Mouse (Mus musculus) gastrocnemius, postnatal 25 days (tissue): ENCODE measurements around the gene Cdc42bpa. TPM values are rescaled to one million over a fixed set of nuclear protein-coding genes. Genes with fewer than 3 reads are reported as not detected.

Source experiments
- DNase-seq: peaks from one replicate; pipeline ENCODE4 v3.0.0; 2022
- long read RNA-seq, 2 experiments: library from polyadenylated mRNA; stranded (forward); transcript quantifications; one replicate each; pipeline ENCODE4 v2.0.0; 2021
- total RNA-seq, 2 experiments: library from RNA; stranded (reverse); gene quantifications; 1 replicate in 1 of 2; 2 replicates in 1 of 2; pipeline ENCODE4 v1.2.3; 2021

The Cdc42bpa gene
- total RNA-seq = 10 to 100 TPM; 22.1 to 22.9 TPM
- long read RNA-seq, experiment 1, partial matches to known transcripts = 2 of 4 reads
- long read RNA-seq, experiment 1, other reads (novel, unspliced or antisense) = 2 of 4 reads
- long read RNA-seq, experiment 2, partial matches to known transcripts = 0 of 3 reads
- long read RNA-seq, experiment 2, other reads (novel, unspliced or antisense) = 3 of 3 reads

DNA sequence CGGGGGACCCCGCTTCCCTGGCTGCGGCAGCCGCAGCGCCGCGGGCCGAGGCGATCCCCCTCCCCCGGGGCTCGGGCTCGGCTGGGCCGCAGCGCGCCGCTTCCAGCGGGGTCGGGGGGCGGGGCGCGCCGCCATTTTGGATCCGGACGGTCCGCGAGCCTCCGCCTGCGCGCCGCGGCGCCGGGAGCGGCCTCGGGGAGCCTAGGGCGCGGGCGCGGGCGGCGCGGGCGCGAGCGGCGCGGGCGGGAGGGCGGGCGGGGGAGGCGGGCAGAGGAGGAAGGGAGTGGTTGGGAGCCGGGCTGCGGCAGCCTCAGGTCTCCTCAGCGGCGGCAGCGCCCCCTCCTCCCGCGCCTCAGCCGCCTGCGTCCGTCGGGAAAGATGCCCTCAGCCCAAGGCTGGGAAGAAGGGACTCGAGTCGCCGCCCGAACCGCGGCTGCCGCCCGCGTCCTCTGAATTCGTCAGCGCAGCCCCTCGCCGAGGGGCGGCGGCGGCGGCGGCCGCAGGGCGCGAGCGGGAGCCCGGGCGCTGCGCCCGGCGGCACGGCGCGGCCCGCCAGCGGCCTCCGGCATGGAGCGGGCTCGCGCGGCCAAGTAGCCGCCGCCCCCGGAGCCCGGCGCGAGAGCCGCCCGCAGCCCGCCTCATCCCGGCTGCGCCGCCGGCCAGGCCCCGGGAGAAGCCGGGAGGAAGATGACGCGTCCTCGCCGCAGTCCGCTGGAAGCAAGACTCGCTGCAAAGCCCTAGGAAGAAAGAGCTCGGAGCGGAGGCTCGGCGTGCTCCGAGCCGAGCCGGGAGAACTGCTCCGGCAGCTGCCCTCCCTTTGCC, at the start of gene Cdc42bpa:
Gene Cdc42bpa, plus strand, starts transcription at position 752 of the 822 bp plus-strand sequence.
- peak; percentile 83 for DNase-seq

DNA sequence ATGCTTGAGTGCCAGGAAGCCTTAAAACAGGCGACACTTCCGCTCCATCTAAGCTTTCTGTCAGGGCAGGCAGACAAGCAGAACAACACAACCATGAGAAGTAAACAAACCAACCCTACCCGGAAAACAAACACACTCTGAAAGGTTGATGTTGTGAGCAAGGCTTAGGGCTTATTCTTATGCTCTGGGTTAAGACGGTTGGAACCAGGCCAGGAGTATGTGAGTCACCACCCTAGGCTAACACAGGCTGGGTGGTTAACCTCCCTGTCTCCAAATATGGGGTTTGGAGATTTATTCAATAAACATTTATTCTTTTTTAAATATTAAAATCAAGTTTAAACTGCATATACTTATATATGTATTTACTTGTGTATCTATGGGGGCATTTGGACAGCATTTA, 46.8 kb upstream of the Cdc42bpa start:
- DNase-seq = no peak

DNA sequence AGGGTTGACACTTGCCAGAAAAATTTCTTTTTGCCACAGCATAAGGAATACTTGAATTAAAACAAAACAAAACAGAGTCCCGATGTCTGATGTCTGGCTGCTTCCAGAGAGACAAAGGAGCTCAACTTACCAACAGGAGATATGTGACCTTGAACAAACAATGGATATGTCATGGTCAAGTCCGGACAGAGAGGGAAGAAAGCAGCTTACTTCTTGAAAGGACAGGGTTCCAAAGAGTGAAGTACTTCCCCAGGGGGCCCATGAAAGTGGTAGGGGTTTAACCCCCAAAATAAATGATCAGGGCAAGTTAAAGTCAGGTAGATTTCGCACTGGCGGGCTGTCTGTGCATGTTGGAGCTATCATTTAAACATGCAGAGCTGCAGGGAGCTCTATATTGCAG, 43.2 kb upstream of the Cdc42bpa start:
- DNase-seq = no peak

DNA sequence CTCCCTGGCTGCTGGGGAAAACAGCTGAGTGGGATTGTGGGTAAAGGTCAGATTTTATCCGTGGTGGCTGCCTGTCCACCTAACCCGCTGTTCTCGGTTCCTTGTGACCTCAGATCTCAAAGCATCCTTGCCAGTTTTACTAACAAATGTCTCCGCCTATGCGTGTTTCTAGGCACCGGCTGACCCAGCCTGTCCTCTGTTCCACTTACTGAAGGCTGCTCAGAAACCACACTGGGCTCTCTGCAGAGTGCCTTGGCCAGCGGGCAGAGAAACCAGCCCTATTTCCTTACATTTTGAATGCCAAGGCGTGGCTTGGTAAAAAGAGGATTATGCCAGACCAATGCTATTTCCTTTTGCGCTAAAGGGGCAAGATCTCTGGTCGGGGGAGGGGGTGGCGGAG, 42.8 kb upstream of the Cdc42bpa start:
- DNase-seq = no peak

DNA sequence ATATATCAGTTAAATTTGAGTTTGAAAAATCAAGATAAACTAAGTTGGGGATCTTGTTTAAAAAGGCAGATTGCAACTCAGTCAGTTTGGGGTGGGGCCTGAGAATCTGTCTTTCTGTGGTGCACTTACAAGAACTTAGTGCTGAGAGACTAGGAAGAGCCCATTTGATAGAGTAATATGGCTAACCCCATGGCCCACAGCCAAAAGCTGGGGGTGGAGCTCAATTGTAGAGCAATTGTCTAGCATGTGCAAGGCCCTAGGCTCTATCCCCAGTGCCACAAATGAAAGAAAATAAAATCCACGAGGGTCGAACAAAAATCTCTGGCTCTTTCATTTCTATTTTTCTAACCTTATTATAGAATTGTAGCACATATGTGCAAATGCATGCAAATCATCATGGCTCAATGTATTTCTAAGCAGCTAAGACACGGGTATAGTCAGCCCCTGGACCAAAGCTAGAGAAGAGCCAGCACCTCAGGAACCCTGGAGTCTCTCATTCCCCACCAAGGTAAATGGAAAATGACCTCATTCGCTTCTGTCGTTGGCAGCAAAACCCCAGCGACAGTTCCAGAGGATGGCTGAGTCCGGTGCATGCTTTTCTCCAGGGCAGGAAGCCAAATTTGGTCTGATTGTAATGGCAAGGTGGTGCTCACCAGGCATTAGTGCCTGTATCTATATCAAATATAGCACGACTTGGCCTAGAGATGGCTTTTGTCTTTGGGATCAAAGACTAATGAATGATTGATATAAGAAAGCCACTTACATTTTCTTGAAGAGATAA, 40.4 kb upstream of the Cdc42bpa start:
- no peak for DNase-seq

DNA sequence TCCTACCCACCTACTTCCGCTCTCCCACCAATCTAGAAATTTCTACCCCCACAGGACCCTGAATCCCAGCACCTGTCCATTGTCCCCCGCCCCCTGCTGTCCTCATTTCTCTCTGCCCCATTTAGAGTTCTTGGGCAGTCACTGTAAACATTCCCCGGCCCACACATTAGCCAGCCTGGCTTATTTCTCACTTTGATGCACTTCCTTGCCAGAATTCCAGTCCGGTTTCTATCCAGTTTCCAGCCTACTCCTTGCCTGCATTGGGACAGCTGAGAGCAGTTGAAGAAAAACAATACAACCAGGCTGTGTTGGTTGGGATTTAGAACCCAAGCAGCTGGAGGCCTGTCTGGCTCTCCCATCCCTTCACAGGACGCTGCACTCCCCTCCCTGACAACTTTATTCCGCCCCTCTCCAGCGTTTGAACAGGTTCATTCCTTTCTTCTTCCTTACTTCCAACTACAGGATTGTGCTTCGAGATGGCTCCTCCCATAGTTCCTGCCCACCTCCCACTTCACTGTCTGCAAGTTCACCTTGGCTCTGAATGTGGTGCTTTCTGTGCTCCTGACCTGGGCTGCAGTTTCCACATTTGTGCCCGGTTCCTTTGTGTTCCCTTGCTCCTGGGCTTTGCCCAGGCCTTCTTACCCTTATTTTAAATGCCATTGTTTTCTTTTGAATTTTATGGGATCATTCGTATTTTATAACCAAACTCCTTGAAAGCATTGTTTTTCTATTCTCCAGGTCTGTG, 36.4 kb upstream of the Cdc42bpa start:
- no peak for DNase-seq

DNA sequence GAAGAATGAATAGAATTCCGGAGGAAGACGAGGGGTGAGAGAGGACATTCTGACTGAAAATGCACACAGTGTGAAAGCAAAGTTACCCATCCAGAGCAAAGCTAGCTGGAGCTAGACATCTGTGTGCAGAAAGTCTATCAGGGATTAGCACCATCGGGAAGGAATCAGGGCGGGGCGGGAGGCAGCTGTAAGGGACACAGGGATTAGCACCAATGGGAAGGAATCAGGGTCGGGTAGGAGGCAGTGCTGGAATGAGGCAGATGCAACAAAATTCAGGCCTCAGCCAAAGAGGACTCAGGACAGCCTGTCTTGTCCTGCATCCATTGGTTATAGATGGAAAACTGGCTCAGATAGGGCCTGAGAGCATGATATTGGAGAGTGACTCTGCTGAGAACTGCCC, 34.0 kb upstream of the Cdc42bpa start:
- DNase-seq = no peak

DNA sequence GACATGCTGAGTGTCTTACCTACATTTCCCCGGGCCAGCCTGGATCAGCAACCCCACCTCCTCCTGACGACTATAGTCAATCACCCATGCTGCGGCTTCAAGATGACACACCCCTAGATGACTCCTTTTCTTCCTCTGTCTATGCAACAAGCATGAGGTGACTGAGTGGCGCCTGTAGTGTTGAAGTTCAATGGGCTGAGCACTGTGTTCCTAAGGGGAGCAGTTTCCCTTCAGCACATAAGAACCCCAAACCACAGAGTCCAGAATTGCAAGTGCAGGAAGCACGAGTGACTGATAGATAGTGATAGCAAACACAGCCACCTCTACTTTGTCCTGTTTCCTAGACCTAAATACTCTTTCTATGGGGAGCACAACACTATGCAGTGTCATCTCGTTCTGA, 33.2 kb upstream of the Cdc42bpa start:
- DNase-seq = no peak

DNA sequence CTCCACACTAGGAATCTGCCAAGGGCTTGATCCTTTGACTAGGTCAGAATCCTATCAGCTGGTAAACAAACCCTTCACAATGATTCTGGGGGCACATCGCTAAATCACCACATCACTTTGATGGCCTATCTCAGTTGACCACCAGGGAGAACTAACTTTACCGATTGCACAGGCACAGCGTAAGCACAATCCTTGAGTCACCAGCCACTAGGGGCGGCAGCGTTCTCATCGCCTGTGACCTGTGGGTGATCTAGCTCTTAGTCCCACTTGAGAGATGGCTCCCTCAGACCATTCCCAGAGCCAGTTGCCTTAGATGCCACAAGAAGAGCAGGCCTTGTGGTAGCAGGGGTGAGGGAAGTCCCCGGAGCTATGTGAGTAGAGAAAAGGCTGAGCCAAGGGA, 31.4 kb upstream of the Cdc42bpa start:
- DNase-seq = no peak

DNA sequence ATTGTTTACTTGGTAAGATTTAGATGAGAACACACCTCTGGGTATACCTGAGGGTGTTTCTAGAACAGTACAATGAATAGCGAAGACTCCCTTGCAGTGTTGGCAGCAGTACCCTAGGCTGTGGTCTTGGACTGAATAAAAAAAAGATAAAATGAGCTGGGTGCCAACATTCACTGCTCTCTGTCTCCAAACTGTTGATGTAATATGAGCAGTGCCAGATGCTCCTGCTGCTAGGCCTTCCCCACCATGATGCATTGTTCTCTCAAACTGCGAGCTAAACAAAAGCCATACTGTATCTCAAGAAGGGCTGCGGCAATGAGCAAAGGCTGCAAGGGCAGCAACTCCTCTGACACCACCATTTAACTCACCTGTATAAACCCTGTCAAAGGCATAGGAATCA, 29.0 kb upstream of the Cdc42bpa start:
- DNase-seq = no peak

DNA sequence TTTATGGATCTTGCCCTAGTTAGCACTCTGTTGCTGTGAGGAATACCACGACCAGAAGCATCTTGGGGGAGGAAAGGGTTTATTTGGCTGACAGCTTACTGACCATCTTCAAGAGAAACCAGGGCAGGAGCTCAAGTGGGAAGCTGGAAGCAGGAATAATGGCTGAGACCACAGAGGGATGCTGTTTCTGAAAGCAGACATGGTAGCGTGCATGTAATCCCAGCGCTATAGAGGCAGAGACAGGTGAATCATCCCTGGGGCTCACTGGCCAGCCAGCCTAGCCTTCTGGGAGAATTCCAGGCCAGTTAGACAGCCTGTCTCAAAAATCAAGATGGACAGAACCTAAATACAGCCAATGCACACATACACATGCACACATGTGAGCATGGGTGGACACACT, 26.2 kb upstream of the Cdc42bpa start:
- DNase-seq = no peak

DNA sequence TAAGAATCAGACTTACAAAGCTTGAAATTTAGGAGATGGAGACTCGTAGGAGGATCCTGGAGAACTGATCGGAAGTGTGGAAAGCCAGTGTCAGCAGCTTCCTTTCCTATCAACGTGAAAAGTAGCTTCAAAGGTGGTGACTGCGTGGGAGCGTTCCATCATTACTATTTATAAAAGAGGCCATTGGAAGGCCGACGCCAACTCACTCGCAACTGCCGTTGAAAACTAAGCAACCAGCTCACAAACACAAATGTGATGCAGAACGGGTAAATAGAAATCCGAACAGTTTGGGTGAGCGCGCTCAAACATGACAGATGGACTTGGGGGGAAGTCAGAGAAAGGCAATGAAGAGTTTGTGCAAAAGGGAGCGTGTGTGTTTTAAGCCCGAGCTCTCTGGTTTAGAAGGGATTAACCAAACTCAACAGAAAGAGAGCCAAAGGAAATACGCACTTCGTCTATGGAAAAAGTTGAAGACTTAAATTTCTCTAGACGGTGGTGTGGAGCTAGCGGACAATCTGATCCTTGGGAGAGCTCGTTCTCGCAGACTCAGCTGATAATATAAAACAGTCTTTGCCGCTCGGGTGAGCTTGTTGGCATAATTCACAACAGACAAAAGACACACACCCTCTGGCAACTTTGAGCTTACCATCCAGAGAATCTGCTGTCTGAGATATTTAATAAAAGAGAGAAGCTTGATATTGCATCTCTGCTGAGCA, 20.0 kb upstream of the Cdc42bpa start:
- DNase-seq = no peak

DNA sequence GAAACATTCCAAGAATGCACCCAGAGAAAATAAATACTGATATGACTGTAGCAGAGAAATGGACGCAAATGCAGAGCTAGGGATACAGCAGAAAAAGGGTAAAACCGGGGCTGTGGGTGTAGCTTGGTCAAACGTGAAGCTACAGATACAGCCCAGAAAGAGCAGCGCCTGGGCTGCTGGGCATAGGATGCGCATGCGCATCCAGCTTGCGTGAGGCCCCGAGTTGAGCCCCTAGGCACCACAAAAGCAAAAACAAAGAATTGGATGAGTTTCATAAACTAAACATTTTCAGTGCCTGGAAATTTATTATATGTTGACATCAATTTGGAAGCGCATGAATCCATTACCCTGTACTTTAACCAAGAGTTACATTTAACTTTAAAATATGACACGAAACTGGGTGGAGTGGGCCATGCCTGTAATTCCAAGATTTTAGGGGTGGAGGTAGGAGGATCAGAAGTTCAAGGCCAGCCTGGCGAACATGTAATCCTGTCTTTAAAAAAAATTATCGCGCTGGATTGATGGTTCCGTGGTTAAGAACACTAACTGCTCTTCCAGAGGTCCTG, 19.4 kb upstream of the Cdc42bpa start:
- DNase-seq = no peak

DNA sequence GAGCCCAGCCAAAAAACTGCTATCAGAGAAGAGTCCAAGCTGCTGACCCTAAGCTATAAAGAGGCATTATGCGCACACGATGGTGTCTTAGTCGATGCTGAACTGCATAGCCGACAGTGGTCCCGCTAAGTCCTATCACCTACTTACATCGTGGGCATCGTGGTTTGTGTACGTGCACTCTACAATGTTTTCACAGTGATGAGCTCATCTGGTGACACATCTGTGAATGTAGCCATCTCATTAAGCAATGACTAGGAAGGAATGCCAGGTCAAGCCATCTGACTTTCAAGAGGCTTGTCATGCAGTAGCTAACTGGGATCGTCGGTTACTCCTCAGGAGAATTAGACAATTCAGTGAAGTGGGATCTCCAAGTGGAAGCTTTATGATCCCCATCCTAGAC, 15.3 kb upstream of the Cdc42bpa start:
- no peak for DNase-seq

DNA sequence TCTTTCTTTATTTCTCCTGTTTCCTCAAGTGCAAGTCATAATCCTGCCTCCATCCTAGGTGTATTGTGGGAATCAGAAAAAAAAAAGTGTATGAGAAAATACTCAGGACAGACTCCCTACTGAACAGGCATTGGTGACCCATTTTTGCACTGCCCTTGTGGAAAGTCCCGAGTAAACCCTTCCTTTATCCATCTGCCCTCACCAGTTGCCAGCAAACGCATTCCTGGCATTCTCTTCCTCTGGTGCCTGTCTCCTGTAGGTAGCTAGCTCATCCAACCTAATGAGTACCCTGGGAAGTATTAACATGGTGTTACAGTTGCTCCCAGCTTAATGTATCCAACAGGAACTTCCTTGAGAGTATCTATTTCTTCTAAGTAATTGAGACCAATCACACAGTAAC, 13.7 kb upstream of the Cdc42bpa start:
- no peak for DNase-seq

DNA sequence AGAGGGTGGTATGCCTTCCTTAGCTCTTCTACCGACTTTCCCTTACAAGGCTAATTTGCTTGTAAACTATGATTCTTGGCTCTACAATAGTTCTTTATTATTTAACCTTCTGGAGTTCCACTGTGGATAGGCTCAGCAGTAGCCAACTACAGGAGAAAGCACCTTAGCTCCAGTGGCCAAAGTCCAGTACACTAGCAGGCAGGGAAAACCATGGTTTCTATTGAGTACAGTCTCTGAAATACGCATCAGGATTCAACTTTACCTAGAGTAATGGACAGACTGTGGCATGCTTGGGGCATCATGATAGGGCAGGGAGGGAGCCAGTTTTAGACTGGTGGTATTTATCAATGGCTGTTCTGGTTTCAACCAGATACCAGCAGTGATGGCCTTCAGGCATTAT, 12.6 kb upstream of the Cdc42bpa start:
- no peak for DNase-seq

DNA sequence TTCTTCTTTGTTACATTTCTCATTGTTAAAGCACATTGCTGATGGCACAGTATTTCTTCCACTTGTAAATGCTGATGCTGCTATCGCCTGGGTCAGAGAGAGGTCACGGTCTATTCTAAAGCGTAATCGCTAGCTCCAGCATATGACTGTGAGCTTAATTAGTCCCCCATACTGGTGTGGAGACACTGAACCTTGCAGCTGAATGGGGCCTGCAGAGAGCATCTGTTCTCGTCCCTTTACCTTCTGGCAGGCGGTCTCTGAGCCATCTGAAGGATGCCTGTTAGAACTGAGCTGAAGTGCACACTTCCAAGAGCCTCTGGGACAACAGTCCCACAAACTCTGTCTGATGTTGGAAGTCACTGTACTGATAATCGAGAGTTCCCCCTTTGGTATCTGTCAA, 8.7 kb upstream of the Cdc42bpa start:
- no peak for DNase-seq

DNA sequence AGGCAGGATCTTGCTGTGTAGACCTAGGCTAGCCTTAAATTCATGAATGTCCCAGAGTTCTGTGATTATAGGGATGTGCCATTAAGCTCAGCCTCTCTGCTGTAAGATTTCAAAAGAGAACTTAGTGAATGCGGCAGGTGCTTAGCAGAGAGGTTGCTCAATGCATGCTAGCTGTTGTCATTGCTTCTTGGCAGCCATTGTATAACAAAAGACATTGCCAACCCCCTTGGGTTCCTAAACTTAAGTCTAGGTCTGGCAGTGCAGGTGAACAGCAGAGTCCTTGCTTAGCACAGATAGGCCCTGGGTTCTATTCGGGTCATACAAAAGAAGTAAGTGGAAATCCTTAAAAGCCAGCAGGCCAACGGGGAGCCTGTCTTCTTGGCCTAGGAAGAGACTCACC, 7.0 kb upstream of the Cdc42bpa start:
- no peak for DNase-seq

DNA sequence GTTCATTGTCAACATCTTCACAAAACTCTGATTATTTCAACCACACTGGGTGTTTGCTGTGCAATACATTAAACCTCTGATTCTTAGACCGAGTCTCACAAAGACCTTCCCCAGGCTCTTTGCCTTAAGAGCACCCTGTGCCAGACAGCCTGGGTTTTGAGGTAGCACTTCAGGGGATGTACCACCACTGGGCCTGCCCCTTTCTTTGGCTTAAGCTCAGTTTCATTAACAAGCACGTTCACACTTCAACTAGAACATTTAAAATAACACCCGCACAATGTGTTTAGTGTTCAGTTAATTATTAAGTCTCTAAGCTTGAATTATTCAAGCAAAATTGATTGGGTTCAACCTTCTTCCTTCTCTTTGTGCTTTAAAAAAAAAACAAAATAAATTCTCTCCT, 2.8 kb upstream of the Cdc42bpa start:
- no peak for DNase-seq

DNA sequence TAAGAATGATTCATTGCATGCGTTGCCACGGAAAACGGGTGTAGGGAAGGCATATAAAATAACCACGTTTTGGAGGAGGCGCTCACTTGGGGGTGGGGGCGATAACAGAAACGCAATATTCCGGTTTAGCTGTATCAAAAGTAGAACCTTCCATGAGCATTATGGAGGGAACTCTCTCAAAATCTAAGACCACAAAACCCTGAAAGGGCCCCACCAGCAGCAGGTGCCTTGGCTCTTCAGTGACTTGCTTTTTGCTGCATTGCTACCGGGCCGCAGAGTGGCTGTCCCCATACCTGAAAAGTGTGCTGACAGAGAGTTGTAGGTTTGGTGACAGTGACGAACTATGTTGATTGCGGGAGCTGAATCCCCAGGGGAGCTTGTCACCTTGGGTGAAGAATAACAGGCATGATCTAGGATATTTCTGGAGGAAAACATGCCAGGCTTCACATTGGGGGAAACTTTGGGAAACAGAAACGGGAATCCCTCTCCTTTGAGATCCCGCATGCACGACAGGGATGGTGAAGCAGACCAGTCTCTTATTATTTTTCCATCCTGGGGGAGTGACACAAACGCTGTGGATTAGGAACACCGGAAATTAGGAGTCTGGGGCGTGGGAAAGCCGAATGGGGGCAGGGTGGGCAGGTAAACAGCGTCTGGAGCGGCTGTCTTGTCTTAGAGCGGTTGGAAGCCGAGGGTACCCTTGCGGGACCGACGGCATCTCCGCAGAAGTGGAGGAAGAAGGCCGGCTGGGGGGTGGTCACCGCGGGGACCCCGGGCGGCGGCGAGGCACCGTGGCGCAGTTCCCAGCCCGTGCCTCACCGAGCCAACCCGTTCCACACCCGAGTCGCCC, 1.2 kb upstream of the Cdc42bpa start:
- no peak for DNase-seq

DNA sequence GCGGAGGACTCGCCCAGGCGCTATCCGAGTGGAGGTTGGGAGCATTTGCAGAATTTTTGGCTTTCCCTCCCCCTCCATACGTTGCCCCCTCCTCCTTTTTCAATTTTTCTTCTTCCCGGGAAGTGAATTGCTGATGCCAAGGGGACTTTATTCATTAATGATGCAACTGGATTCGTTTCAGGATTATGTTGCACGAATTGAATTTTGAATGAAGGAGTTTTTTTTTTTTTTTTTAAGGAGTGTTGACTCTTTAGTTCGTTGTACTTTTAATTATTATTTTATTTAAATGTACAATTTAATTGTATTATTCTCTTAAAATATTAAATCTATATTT, 238 bp downstream of the Cdc42bpa start:
- DNase-seq = no peak
